Mouse (Mus musculus): ENCODE results near the gene Cyb561d2. TPM values are rescaled to one million over a fixed set of nuclear protein-coding genes. Genes with fewer than 3 reads are reported as not detected.

The Cyb561d2 gene
- total RNA-seq, 1 experiment = 25.3 TPM

DNA sequence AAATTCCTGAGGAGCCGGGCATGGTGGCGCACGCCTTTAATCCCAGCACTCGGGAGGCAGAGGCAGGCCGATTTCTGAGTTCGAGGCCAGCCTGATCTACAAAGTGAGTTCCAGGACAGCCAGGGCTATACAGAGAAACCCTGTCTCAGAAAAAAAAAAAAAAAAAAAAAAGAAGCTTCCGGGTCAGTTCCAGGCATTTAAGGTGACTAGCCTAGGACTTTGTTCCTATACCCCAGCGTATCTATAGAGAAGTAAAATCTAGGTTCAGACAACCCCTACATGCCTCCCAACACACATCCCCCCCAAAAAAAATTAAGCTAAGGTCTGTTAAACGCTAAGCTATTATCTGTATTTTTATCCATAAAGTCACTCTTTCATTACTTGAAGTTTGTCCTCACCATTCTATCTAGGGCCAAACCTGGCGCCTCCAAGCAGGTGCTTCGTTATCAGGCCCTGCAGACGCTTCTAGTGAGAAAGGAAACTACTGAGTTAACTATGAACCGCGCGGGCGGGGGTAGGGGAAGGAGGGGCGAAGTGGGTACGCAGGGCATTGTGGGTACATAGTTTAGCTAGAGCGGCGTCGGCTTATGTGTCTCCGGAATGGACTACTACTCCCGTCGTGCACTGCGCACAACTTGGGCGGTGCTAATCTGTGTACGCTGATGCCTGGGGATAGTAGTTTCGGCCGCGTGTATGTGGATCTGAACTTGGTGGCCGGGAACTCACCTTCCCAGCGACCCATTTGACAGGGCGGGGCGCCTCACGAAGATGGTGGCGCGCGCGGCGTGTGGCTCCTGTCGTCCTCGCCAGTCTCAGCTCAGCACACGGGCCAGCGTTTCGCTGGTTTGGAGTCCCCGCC is 45.2 kb upstream of the Cyb561d2 start, which contains the start of gene Ifrd2:
TSS of gene Ifrd2 (plus strand) at position 669 of the 859 bp plus-strand sequence.
- H3K36me3 ChIP-seq (ENCODE audit: control insufficient read depth, insufficient read depth, low read length, poor library complexity, severe bottlenecking) = peaks cover 26% of the 10 kb centered on the region
- peak within 1 kb of the TSS; percentile 87 for H3K9ac ChIP-seq (ENCODE audit: insufficient read depth, low read depth, low read length, poor library complexity, severe bottlenecking)
- no peaks in the 10 kb centered on the region for H3K9me3 ChIP-seq (ENCODE audit: control insufficient read depth, insufficient read depth, low read depth, low read length)
- peaks cover 0 to 17% of the 10 kb centered on the region in 2 experiments; a peak in 2 of 4 replicates for H3K4me1 ChIP-seq (ENCODE audit: control insufficient read depth in 2 of 2, insufficient read depth in 2 of 2, low read length in 2 of 2, poor library complexity in 1 of 2)
- TF ChIP-seq ZC3H11A (IDR thresholded peaks at IDR 0.05; ENCODE audit: borderline replicate concordance, low read depth, low read length) (no peak), HCFC1 (IDR thresholded peaks at IDR 0.05; ENCODE audit: borderline replicate concordance, insufficient read depth, low read length) (peak; percentile 99), CHD2 (IDR thresholded peaks at IDR 0.05; ENCODE audit: low read depth, low read length) (no peak), ZNF384 (IDR thresholded peaks at IDR 0.05; ENCODE audit: low read depth, low read length) (no peak), MAFK (IDR thresholded peaks at IDR 0.05; ENCODE audit: insufficient read depth, low read depth, low read length) (no peak)
- in situ Hi-C loops (cut with MboI; ENCODE audit: low sequenced_read_pairs in 2 of 2, unreplicated experiment in 2 of 2) = no loop called here
- peak within 1 kb of the TSS; percentile 83 to 86 for H3K4me3 ChIP-seq (ENCODE audit: insufficient read depth in 1 of 2, low read depth in 1 of 2, low read length in 2 of 2, poor library complexity in 1 of 2, severe bottlenecking in 1 of 2)
- H3K27ac ChIP-seq (ENCODE audit: insufficient read depth, low read depth, low read length, poor library complexity, severe bottlenecking) = 0 out of 2 replicates have a peak within 1 kb of the TSS, but pooled peaks have one; percentile 16
- DNase-seq (ENCODE audit: low read depth, low spot score) = peak; percentile 95

- Histone ChIP-seq H3K9me3 (ENCODE audit: control insufficient read depth, insufficient read depth, low read depth, low read length) (no peaks in the 10 kb centered on the region), H3K27ac (ENCODE audit: insufficient read depth, low read depth, low read length, poor library complexity, severe bottlenecking) (no peak overlapping the region), H3K9ac (ENCODE audit: insufficient read depth, low read depth, low read length, poor library complexity, severe bottlenecking) (no peak overlapping the region; the same call in 1 of the 2 replicates), H3K36me3 (ENCODE audit: control insufficient read depth, insufficient read depth, low read length, poor library complexity, severe bottlenecking) (peaks cover 19% of the 10 kb centered on the region), H3K4me1 (ENCODE audit: control insufficient read depth in 2 of 2, insufficient read depth in 2 of 2, low read length in 2 of 2, poor library complexity in 1 of 2) (peaks cover 0 to 21% of the 10 kb centered on the region in 2 experiments; a peak in 2 of 4 replicates), H3K4me3 (ENCODE audit: insufficient read depth in 1 of 2, low read depth in 1 of 2, low read length in 2 of 2, poor library complexity in 1 of 2, severe bottlenecking in 1 of 2) (no peak overlapping the region; a peak in 1 of 4 replicates)
- TF ChIP-seq ZNF384 (IDR thresholded peaks at IDR 0.05; ENCODE audit: low read depth, low read length) = no peak
- DNase-seq (ENCODE audit: low read depth, low spot score) = no peak
- in situ Hi-C loops (cut with MboI; ENCODE audit: low sequenced_read_pairs in 2 of 2, unreplicated experiment in 2 of 2) = no loop called here
These were observed 44.5 kb upstream of the Cyb561d2 start for GRCm38 (mm10) chr9:107586504-107586903.

DNA sequence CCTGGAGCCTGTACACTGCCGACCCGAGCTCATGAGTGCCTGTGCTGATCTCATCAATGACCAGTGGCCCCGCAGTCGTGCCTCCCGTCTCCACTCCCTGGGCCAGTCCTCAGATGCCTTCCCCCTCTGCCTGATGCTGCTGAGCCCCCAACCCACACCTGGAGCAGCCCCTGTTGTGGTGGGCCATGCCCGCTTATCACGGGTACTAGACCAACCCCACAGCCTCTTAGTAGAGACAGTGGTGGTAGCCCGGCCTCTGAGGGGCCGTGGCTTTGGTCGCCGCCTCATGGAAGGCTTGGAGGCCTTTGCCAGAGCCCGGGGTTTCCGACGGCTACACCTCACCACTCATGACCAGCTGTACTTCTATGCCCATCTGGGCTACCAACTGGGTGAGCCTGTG is 41.2 kb upstream of the Cyb561d2 start:
- Histone ChIP-seq H3K27ac (ENCODE audit: insufficient read depth, low read depth, low read length, poor library complexity, severe bottlenecking) (no peak overlapping the region), H3K9ac (ENCODE audit: insufficient read depth, low read depth, low read length, poor library complexity, severe bottlenecking) (no peak overlapping the region), H3K4me1 (ENCODE audit: control insufficient read depth in 2 of 2, insufficient read depth in 2 of 2, low read length in 2 of 2, poor library complexity in 1 of 2) (peaks cover 2 to 13% of the 10 kb centered on the region in 2 experiments; a peak in 2 of 4 replicates), H3K9me3 (ENCODE audit: control insufficient read depth, insufficient read depth, low read depth, low read length) (no peaks in the 10 kb centered on the region), H3K4me3 (ENCODE audit: insufficient read depth in 1 of 2, low read depth in 1 of 2, low read length in 2 of 2, poor library complexity in 1 of 2, severe bottlenecking in 1 of 2) (no peak overlapping the region), H3K36me3 (ENCODE audit: control insufficient read depth, insufficient read depth, low read length, poor library complexity, severe bottlenecking) (no peaks in the 10 kb centered on the region; the same call in 1 of the 2 replicates)
- DNase-seq (ENCODE audit: low read depth, low spot score) = no peak
- in situ Hi-C loops (cut with MboI; ENCODE audit: low sequenced_read_pairs in 2 of 2, unreplicated experiment in 2 of 2) = no loop called here
- no peak for TF ChIP-seq ZNF384 (IDR thresholded peaks at IDR 0.05; ENCODE audit: low read depth, low read length)
- no peak for TF ChIP-seq MAFK (IDR thresholded peaks at IDR 0.05; ENCODE audit: insufficient read depth, low read depth, low read length)
- TF ChIP-seq ZC3H11A (IDR thresholded peaks at IDR 0.05; ENCODE audit: borderline replicate concordance, low read depth, low read length) = no peak
- TF ChIP-seq CHD2 (IDR thresholded peaks at IDR 0.05; ENCODE audit: low read depth, low read length) = no peak
- no peak for TF ChIP-seq HCFC1 (IDR thresholded peaks at IDR 0.05; ENCODE audit: borderline replicate concordance, insufficient read depth, low read length)

GRCm38 (mm10) chr9:107582509-107583062 is 40.6 kb upstream of the Cyb561d2 start:
- H3K27ac ChIP-seq (ENCODE audit: insufficient read depth, low read depth, low read length, poor library complexity, severe bottlenecking) = no peak overlapping the region
- in situ Hi-C loops (cut with MboI; ENCODE audit: low sequenced_read_pairs in 2 of 2, unreplicated experiment in 2 of 2) = no loop called here
- no peak for DNase-seq (ENCODE audit: low read depth, low spot score)
- H3K36me3 ChIP-seq (ENCODE audit: control insufficient read depth, insufficient read depth, low read length, poor library complexity, severe bottlenecking) = no peaks in the 10 kb centered on the region; the same call in 1 of the 2 replicates
- H3K4me1 ChIP-seq (ENCODE audit: control insufficient read depth in 2 of 2, insufficient read depth in 2 of 2, low read length in 2 of 2, poor library complexity in 1 of 2) = peaks cover 2 to 13% of the 10 kb centered on the region in 2 experiments; a peak in 1 of 4 replicates
- TF ChIP-seq HCFC1 (IDR thresholded peaks at IDR 0.05; ENCODE audit: borderline replicate concordance, insufficient read depth, low read length) (no peak), CHD2 (IDR thresholded peaks at IDR 0.05; ENCODE audit: low read depth, low read length) (no peak)
- H3K9ac ChIP-seq (ENCODE audit: insufficient read depth, low read depth, low read length, poor library complexity, severe bottlenecking) = no peak overlapping the region
- H3K9me3 ChIP-seq (ENCODE audit: control insufficient read depth, insufficient read depth, low read depth, low read length) = no peaks in the 10 kb centered on the region
- no peak overlapping the region for H3K4me3 ChIP-seq (ENCODE audit: insufficient read depth in 1 of 2, low read depth in 1 of 2, low read length in 2 of 2, poor library complexity in 1 of 2, severe bottlenecking in 1 of 2)

Measured in ES-E14 (cell line).